Mouse (Mus musculus): ENCODE results near the gene Celf2.

Gene Celf2

GRCm38 (mm10) chr2:7392500-7392899, 116.9 kb downstream of the Celf2 start:
- no peak for DNase-seq (ENCODE audit: low read depth in 1 of 2, low spot score in 2 of 2)

DNA sequence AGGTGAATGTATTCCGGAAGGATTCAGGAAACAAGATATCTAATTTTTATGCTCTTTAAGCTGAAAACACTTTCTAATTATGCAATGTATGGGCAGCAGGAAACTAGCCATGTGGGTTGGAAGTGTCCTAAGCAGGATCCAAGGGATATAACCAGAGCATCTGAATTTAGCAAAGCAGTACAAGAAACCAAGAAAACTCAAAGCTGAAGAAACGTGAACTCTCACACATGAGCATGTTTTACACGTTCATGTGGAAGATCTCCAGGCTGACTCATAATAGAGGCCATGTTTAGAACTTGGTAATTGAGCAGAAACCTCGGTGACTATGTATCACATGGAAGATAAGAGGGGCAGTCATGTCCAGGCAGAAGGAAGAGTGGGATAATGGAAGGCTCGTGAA, 120.1 kb downstream of the Celf2 start:
- DNase-seq (ENCODE audit: low read depth in 1 of 2, low spot score in 2 of 2) = no peak

- DNase-seq (ENCODE audit: low read depth in 1 of 2, low spot score in 2 of 2) = no peak
These were observed 130.6 kb downstream of the Celf2 start for GRCm38 (mm10) chr2:7378736-7379135.

GRCm38 (mm10) chr2:7377878-7378277, 131.5 kb downstream of the Celf2 start:
- DNase-seq (ENCODE audit: low read depth in 1 of 2, low spot score in 2 of 2) = no peak

DNA sequence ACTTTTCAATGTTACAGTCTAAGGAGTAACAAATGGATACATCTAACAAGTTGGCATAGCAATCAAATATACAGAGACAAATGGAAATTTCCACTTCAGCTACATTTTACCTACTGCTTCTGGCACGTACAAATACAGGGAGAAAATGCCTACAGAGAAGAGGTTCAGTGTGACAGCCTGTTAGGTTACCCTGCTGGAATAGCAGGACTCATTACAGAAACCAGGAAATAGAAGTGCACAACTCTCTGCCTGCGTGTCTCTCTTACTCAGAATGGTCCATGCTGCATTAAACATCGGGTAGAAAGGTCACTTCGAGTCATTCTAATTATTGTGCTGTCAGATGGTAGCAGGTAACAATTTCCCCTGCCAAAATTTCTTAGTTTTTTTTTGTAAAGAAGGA, 141.6 kb downstream of the Celf2 start:
- no peak for DNase-seq (ENCODE audit: low read depth in 1 of 2, low spot score in 2 of 2)

GRCm38 (mm10) chr2:7359557-7359956, 149.8 kb downstream of the Celf2 start:
- no peak for DNase-seq (ENCODE audit: low read depth in 1 of 2, low spot score in 2 of 2)

DNA sequence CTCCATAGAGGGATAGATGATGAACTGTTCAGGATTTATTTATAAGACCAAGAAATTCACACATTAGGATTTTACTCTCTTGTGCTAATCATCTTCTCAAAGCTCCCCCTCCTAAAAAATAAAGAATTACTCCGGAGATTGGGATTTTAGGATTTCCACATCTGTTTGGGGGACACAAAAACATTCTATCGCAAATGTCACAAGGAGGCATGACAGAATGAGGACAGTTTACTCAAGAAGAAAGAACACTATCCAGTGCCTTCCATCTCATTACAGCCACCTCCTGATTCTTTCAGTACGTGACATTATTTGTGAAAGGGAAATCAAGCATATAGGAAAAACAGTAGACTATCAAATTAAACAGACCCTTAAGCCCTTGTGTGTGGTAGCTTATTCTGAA, 150.5 kb downstream of the Celf2 start:
- no peak for DNase-seq (ENCODE audit: low read depth in 1 of 2, low spot score in 2 of 2)

DNA sequence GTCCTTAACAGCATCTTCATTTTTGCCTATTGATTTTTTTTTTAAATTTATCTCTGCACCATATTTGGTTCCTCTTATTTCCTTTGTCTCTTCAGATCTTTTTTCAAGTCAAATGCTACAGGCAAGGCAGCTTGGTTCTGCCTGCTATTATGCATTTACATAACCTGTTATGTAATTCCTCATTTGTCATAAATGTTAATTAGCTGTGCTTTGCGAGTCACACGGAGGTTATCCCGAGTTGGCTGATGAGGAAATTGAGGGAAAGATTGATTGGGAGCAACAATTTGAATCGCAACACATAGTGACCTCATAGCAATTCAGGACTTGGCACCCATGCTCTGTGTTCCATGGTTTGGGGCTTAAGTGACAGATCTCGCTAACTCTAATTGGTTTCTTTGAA, 158.1 kb downstream of the Celf2 start:
- no peak for DNase-seq (ENCODE audit: low read depth in 1 of 2, low spot score in 2 of 2)

GRCm38 (mm10) chr2:7346703-7347461, 162.5 kb downstream of the Celf2 start:
- no peak for DNase-seq (ENCODE audit: low read depth in 1 of 2, low spot score in 2 of 2)

- DNase-seq (ENCODE audit: low read depth in 1 of 2, low spot score in 2 of 2) = no peak
These were observed 164.4 kb downstream of the Celf2 start for GRCm38 (mm10) chr2:7344951-7345350.

DNA sequence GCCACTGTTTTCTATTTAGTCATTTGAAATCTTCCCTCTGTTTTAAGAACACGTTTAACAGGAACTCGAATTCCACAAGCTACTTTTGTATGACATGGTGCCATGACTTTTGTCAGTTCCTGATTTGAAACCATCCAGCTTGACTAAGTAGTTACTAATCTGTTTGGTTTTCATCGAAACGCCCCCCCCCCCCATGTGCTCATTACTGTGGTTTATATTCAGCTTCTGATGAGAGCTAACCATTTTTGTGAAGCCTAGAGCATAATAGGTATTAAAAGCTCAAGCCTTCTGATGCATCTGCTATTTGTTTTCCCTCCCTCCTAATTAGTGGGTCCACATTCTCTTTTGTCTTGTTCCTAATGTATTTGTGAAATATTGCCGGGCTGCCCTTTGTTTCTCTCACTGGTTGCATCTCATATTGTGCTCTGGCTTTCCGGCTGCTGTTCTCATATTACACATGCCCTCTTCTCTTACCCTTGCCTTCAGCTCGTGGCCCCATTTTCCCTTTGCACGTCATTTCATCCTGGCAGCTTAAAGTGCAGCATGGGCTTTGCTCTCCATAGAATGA, 166.4 kb downstream of the Celf2 start:
- no peak for DNase-seq (ENCODE audit: low read depth in 1 of 2, low spot score in 2 of 2)

DNA sequence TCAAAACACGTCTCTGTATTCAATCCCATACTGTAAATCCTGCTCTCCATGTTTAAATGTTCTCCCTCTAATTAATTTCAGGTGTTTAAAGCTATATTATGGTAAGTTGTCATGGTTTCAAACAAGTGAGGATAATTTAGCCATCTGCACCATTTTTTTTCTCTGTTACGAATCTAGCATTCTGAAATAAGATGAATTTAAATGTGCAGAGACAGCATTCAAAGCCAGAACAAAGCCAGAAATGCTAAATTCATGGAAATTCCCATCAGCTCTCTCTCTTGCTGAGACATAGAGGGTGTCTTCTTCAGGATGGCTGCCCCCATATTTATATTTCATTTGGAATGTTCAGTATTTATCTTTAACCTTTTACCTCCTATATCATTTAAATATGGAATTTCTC, 174.5 kb downstream of the Celf2 start:
- DNase-seq (ENCODE audit: low read depth in 1 of 2, low spot score in 2 of 2) = no peak

DNA sequence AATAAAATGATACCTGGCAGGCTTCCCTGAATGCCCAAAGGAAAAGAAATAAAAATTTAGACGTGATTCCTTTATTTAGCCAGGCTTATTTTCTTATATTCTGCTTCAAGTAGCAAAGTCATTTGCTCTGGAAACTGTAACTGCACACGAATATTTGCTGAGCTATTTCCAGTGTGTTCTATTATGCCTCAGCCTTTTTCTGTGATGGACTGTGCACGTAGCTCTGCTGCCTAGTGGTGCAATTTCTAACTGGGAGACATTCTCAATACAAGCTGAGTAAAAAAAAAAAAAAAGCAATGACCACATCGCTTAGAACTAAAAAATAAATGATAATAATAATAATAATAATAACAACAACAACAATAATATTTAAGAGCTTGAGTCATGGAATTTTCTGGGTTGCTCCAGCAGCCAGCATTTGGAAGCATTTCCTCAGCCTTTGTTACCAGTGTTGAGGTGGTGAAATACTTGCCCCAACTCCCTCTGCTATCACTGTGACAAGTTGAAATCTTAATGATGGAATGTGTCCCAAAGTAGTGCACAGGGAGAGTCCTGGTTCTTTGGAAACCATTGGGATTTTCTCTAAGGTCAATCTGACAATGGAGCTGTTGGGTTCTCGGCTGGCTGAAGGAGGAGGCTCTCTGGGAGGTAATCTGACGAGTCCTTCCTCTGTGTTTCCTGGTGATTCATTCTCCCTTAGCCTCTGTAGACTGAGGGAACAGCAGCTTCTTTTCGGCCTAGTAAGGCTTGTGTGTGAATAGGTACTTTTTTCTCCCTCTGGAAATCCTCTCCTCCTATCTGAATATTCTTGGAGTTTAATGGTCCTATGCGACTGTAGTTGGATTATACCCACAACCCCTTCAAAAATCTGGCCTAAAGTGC, 181.1 kb downstream of the Celf2 start:
- DNase-seq (ENCODE audit: low read depth in 1 of 2, low spot score in 2 of 2) = no peak

DNA sequence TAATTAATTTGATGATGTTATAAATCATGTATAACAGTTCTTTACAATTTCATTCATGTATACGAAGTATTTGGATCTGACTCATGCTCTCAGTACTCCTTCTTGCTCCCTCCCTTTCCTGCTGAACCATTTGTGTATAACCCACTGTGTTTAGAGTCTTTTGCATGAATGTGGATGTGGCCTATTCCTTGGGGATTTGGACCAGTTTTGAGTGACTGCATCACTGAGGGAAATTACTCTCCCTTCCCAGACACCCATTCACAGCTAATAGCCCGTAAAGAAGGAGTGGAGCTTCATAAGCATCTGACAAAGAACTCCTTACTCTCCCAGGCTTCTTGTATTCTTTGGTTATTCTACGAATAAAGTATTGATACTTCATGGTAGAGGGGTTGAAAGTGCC, 189.6 kb downstream of the Celf2 start:
- DNase-seq (ENCODE audit: low read depth in 1 of 2, low spot score in 2 of 2) = no peak

- DNase-seq (ENCODE audit: low read depth in 1 of 2, low spot score in 2 of 2) = no peak
These were observed 197.6 kb downstream of the Celf2 start for GRCm38 (mm10) chr2:7311776-7312175.

DNA sequence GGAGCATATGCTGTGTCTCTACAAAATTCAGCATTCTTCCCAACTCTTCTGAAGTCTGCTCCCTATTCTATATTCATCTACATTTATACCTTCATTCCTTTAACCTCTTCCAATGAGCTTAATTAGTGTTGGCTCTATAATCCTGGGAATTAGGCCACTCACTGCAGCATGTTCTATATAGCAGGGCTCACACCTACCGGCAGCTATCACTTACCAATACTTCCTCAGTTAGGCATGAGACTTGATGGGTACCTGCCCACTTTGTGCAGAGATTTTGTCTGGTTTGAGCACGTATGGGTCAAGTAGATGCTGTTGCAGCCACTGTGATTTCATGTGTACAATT, 198.6 kb downstream of the Celf2 start:
- no peak for DNase-seq (ENCODE audit: low read depth in 1 of 2, low spot score in 2 of 2)

DNA sequence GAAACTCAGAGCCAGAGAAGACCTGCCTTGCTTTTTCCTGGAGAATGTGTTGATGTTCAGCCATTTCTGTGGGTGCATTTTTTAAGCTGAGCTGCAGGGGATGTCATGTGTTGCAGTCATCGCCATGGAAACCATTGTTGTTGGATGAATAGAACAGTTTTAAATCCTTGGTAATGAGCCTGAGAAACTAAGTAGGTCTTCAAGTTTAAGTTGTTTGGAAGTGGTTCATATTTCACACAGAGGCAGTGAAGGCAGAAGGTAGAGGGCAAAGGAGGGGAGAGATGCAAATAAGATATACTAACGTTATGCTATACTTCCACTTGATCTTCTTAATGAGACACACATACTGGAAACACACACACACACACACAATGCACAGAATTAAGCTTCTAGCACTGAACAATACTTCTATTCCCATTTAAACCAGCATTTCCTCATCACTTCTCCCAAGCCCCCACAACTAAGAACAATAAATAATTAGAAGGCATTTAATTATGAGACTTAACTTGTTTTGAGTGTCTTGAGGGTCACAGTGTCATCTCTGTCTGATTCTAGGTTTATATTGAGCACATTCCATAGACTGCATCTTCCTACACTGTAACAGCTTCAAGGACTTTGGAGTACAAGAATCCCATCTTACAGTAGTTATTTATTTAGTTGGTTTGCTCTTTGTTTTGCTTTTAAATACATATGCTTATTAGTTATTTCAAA, 199.1 kb downstream of the Celf2 start:
- no peak for DNase-seq (ENCODE audit: low read depth in 1 of 2, low spot score in 2 of 2)

DNA sequence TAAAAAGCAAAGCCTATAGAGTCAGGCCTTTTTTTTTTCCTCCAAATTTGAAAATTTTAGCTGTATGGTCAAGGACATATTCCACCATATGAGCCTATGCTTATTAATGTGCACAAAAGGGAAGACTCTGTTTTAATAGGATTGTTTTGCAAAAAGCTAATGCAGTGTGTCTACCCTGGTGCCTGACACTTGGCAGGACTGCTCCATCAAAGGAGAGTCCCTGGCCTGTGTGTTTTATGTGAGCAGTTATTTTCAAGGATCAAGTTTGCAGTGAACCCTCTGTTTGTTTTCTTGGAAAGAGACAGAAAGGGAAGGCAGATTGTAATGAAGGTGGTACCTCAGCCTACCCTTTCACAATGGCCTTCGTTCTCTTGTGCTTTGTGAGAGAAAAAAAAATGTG, 200.0 kb downstream of the Celf2 start:
- no peak for DNase-seq (ENCODE audit: low read depth in 1 of 2, low spot score in 2 of 2)

DNA sequence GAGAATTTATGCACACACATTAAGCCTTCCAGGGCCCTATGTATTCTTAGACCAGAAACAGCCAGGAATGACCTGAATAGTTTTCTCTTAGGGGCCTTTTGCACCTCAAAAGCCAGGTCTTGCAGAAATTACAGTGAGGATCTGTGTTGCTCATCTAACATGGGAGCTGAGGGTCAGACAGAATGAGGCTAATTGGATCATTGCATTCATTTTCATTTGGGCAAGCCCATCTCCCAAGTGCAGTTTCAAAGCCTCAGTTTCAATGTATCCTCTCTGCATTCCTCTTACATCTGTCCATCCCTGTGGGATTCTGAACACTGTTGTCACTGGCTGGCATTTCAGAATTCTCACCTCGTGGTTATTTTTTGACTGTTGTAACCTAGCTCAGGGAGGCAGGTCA, 200.6 kb downstream of the Celf2 start:
- no peak for DNase-seq (ENCODE audit: low read depth in 1 of 2, low spot score in 2 of 2)

DNA sequence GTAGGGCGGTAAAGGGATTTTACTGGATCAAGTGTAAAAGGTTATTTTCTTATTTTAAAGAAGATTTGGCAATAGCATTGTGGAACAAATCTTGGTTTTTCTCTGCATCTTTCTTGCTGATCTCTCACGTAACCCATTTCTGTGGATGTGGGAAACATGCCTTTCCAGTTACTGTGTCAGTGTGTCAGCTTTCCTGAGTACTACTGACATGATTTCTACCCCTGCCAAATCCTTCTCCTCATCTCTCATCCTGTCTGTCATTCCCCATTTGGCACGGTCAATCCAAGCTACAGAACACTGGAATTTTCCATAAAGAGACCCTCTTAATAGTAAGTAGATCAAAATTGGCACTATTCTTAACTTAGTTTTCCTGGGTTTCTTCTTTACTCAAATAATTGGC, 221.9 kb downstream of the Celf2 start:
- no peak for DNase-seq (ENCODE audit: low read depth in 1 of 2, low spot score in 2 of 2)

- no peak for DNase-seq (ENCODE audit: low read depth in 1 of 2, low spot score in 2 of 2)
These were observed 236.1 kb downstream of the Celf2 start for GRCm38 (mm10) chr2:7273214-7273613.

DNA sequence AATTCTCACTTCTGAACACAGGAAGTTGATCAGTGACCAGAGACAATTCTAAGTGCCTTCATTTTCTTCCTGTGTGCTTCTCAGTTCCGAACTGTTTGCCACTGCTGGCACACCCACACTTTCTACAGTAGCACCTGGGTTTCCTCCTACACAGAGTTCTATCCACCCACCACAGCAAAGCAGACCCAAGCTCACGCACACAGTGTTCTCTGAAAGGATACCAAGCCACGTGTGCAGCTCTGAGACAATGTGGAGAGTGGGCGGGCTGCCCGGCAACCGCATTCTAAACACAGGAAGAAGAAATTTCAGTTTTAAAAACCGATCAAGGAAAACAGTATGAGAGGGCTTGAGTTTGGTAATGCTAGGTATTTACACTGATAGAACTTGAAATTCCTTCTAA, 239.3 kb downstream of the Celf2 start:
- DNase-seq (ENCODE audit: low read depth in 1 of 2, low spot score in 2 of 2) = no peak

All from monocyte, adult 2 months (primary cell).